Mouse (Mus musculus) kidney, postnatal 0 days (tissue): Measurements from ENCODE around the gene Cnot11. TPM values are rescaled to one million over a fixed set of nuclear protein-coding genes. Genes with fewer than 3 reads are reported as not detected.
"Not testable (repeated sequence)": the region's sequence is repeated elsewhere in the genome, so short reads cannot be mapped to it uniquely, and the experiment has no call there.

ENCODE experiments used
- ATAC-seq: fragments of 200-750 bp; cut with Nextera tagmentation; replicated peaks from 2 replicates; pipeline ENCODE4 v1.8.0; 2017; ENCODE audit warnings: low read depth, moderate number of reproducible peaks, moderate TSS enrichment, moderate library complexity; ENCODE audit not compliant: low FRiP score
- DNase-seq: peaks from one replicate; pipeline ENCODE4 v3.0.0-alpha.2; 2016; ENCODE audit warnings: low spot score
- H3K27ac ChIP-seq: fragments of 300-500 bp; sonication (generic); 2 replicates; pipeline ENCODE4 v1.5.1; 2014; ENCODE audit warnings: mild to moderate bottlenecking
- H3K27me3 ChIP-seq: fragments of 300-500 bp; sonication (generic); 2 replicates; pipeline ENCODE4 v1.6.1; 2014; ENCODE audit warnings: low read length, mixed read lengths; ENCODE audit not compliant: insufficient read depth
- H3K36me3 ChIP-seq: fragments of 300-500 bp; sonication (generic); 2 replicates; pipeline ENCODE4 v1.6.1; 2014; ENCODE audit warnings: low read length, mixed read lengths; ENCODE audit not compliant: insufficient read depth
- H3K4me1 ChIP-seq: fragments of 300-500 bp; sonication (generic); replicated peaks from 2 replicates; pipeline ENCODE4 v1.6.1; 2014; ENCODE audit warnings: antibody characterized with exemption, low read length, mixed read lengths; ENCODE audit not compliant: insufficient read depth
- H3K4me2 ChIP-seq: fragments of 300-500 bp; sonication (generic); 2 replicates; pipeline ENCODE4 v1.6.1; 2014; ENCODE audit warnings: mild to moderate bottlenecking, low read length, moderate library complexity, mixed read lengths
- H3K4me3 ChIP-seq: fragments of 300-500 bp; sonication (generic); replicated peaks from 2 replicates; pipeline ENCODE4 v1.5.1; 2014; ENCODE audit warnings: low read depth, low read length
- H3K9ac ChIP-seq: fragments of 300-500 bp; sonication (generic); 2 replicates; pipeline ENCODE4 v1.6.1; 2014; ENCODE audit warnings: low read depth, low read length
- H3K9me3 ChIP-seq: fragments of 300-500 bp; sonication (generic); replicated peaks from 2 replicates; pipeline ENCODE4 v1.6.1; 2016; ENCODE audit warnings: low read length, inconsistent platforms, mixed read lengths
- CTCF ChIP-seq: IDR thresholded peaks from 2 replicates; pipeline ENCODE4 v1.5.1; 2016; ENCODE audit warnings: antibody characterized with exemption, low read depth, mild to moderate bottlenecking, moderate library complexity
- WGBS: fragments of 180-500 bp; shearing (Covaris S2); extraction: QIAGEN DNeasy Blood & Tissue Kit; methylation state at CpG from one replicate; pipeline ENCODE4 v1.1.7; 2014; 5-methylcytosine and 5-hydroxymethylcytosine counted together
- polyA plus RNA-seq: library from polyadenylated mRNA; unstranded; fragments of >200 nt; fragmentation: Nextera tagmentation; extraction: Ambion mirVana; gene quantifications from 2 replicates; pipeline ENCODE4 v1.2.1, GENCODE M21; 2015

Gene Cnot11
- polyA plus RNA-seq, 1 experiment from 2014 or later, result 18.6 TPM

GRCm38 (mm10) chr1:39583173-39583572 lies 48.4 kb downstream of the Cnot11 start:
- H3K4me3 ChIP-seq, result no peak overlapping the region
- H3K27ac ChIP-seq, result no peak overlapping the region
- TF ChIP-seq CTCF, result no peak
- no peaks in the 10 kb centered on the region for H3K4me1 ChIP-seq
- no peaks in the 10 kb centered on the region for H3K27me3 ChIP-seq
- H3K36me3 ChIP-seq, result no peaks in the 10 kb centered on the region
- ATAC-seq, result no peak
- no peaks in the 10 kb centered on the region for H3K9me3 ChIP-seq
- H3K9ac ChIP-seq, result no peak overlapping the region
- WGBS, result 84% methylated on average over 9 of the region's 9 CpGs
- no peak overlapping the region for H3K4me2 ChIP-seq
- no peak for DNase-seq

- Histone ChIP-seq H3K36me3 (no peaks in the 10 kb centered on the region), H3K4me1 (no peaks in the 10 kb centered on the region), H3K27me3 (no peaks in the 10 kb centered on the region), H3K9me3 (no peaks in the 10 kb centered on the region), H3K27ac (no peak overlapping the region), H3K9ac (no peak overlapping the region), H3K4me3 (no peak overlapping the region), H3K4me2 (no peak overlapping the region)
- DNase-seq (no peak), ATAC-seq (no peak)
- WGBS, result 74% methylated on average over 9 of the region's 9 CpGs
- TF ChIP-seq CTCF, result no peak
Measured at GRCm38 (mm10) chr1:39585416-39585815, 50.6 kb downstream of the Cnot11 start.

GRCm38 (mm10) chr1:39590193-39590592 lies 55.4 kb downstream of the Cnot11 start:
- no peak overlapping the region for H3K4me3 ChIP-seq
- H3K4me1 ChIP-seq, result no peaks in the 10 kb centered on the region
- TF ChIP-seq CTCF, result no peak
- H3K9ac ChIP-seq, result no peak overlapping the region
- no peaks in the 10 kb centered on the region for H3K36me3 ChIP-seq
- no peak overlapping the region for H3K4me2 ChIP-seq
- no peak for ATAC-seq
- WGBS, result 76% methylated on average over 5 of the region's 5 CpGs
- H3K9me3 ChIP-seq, result no peaks in the 10 kb centered on the region
- no peak overlapping the region for H3K27ac ChIP-seq
- no peak for DNase-seq
- H3K27me3 ChIP-seq, result no peaks in the 10 kb centered on the region

- H3K4me2 ChIP-seq, H3K27me3 ChIP-seq, H3K9me3 ChIP-seq, H3K36me3 ChIP-seq, H3K4me1 ChIP-seq, DNase-seq, H3K9ac ChIP-seq, ATAC-seq, H3K4me3 ChIP-seq, H3K27ac ChIP-seq: not testable (repeated sequence)
- WGBS, result 53% methylated on average over 1 of the region's 1 CpGs
Measured at GRCm38 (mm10) chr1:39591557-39591956, 56.8 kb downstream of the Cnot11 start.

GRCm38 (mm10) chr1:39592090-39592489 lies 57.3 kb downstream of the Cnot11 start:
- no peaks in the 10 kb centered on the region for H3K27me3 ChIP-seq
- H3K27ac ChIP-seq, result no peak overlapping the region
- no peaks in the 10 kb centered on the region for H3K9me3 ChIP-seq
- no peaks in the 10 kb centered on the region for H3K4me1 ChIP-seq
- H3K4me2 ChIP-seq, result no peak overlapping the region
- no peaks in the 10 kb centered on the region for H3K36me3 ChIP-seq
- no peak for DNase-seq
- H3K4me3 ChIP-seq, result no peak overlapping the region
- WGBS, result 60% methylated on average over 4 of the region's 4 CpGs
- 0 out of 2 replicates have a peak, but pooled peaks have one; percentile 36 for ATAC-seq
- TF ChIP-seq CTCF, result no peak
- no peak overlapping the region for H3K9ac ChIP-seq

GRCm38 (mm10) chr1:39593836-39594235 lies 59.0 kb downstream of the Cnot11 start:
- Histone ChIP-seq H3K4me3 (no peak overlapping the region), H3K4me2 (no peak overlapping the region), H3K4me1 (no peaks in the 10 kb centered on the region), H3K27me3 (no peaks in the 10 kb centered on the region), H3K27ac (no peak overlapping the region), H3K36me3 (no peaks in the 10 kb centered on the region), H3K9me3 (no peaks in the 10 kb centered on the region), H3K9ac (no peak overlapping the region)
- TF ChIP-seq CTCF, result no peak
- DNase-seq, result no peak
- 58% methylated on average over 10 of the region's 10 CpGs for WGBS
- no peak for ATAC-seq

Other genes with a start within 250 kb of the Cnot11 start
- gene Rpl31, start 167.2 kb upstream of the Cnot11 start, polyA plus RNA-seq, result 566 and 696 TPM in 2 replicates
- gene Tbc1d8, start 56.2 kb upstream of the Cnot11 start, polyA plus RNA-seq, result 7.3 and 7.6 TPM in 2 replicates
- 26.4 and 27.7 TPM in 2 replicates for gene Rnf149, start 42.4 kb downstream of the Cnot11 start, polyA plus RNA-seq
- gene Creg2, start 116.5 kb downstream of the Cnot11 start, polyA plus RNA-seq, result 0.04 and 0.05 TPM in 2 replicates
- gene Rfx8, start 186.0 kb downstream of the Cnot11 start, polyA plus RNA-seq, result 0.22 and 0.29 TPM in 2 replicates